Mouse (Mus musculus): ENCODE results near the gene Tsacc. TPM values are rescaled to one million over a fixed set of nuclear protein-coding genes. Genes with fewer than 3 reads are reported as not detected.

The Tsacc gene
- polyA plus RNA-seq, 1 experiment from 2014 or later = 9.1 TPM

DNA sequence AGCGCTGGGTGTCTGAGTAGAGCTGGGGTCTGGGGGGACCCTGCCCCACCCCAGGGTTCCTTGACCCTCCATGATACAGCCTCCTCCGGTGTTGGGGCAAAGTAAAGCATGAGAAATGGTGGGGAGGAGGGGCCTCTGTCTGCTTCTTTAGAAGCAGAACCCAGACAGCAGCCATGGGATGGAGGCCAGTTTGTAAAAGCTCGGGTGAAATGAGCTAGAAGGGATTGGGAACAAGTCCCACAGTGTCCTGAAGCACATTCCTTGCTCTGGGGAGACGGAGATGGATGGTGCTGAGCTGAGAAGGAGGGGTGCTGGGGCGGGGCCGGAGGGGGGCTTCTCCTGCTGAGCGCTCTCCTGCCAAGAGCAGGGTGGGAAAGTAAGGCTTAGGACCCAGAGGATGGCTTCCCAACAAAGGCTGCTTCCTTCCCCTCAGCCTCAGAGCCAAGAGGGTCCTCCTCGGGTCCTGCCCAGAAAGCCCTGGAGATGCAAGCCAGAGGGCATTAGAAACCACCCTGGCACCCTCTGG, 57.9 kb downstream of the Tsacc start:
- DNase-seq (ENCODE audit: low spot score) = no peak
- no peak for ATAC-seq (ENCODE audit: low FRiP score, low TSS enrichment)
- no peak overlapping the region for H3K9ac ChIP-seq (ENCODE audit: low read length)
- no peak overlapping the region for H3K27ac ChIP-seq (replicated peaks)
- no peak for TF ChIP-seq EP300 (optimal IDR thresholded peaks at IDR 0.05)
- TF ChIP-seq CTCF (IDR thresholded peaks at IDR 0.05; ENCODE audit: low read depth) = no peak
- peaks cover 9% of the 10 kb centered on the region; the same call in 1 of the 2 replicates for H3K27me3 ChIP-seq (ENCODE audit: control insufficient read depth, insufficient read depth, low read length)
- WGBS = 33% methylated on average over 8 of the region's 8 CpGs
- no peak overlapping the region for H3K4me2 ChIP-seq (replicated peaks; ENCODE audit: low read depth)
- H3K9me3 ChIP-seq (ENCODE audit: control insufficient read depth, low read length) = no peaks in the 10 kb centered on the region
- no peak overlapping the region for H3K4me3 ChIP-seq (ENCODE audit: low read depth, low read length)
- H3K36me3 ChIP-seq (ENCODE audit: control insufficient read depth, insufficient read depth, low read length) = no peaks in the 10 kb centered on the region
- no peaks in the 10 kb centered on the region for H3K4me1 ChIP-seq (replicated peaks; ENCODE audit: control insufficient read depth, insufficient read depth)

- ATAC-seq (ENCODE audit: low FRiP score, low TSS enrichment) (peak; percentile 40; the same call in 1 of the 2 replicates), DNase-seq (ENCODE audit: low spot score) (peak; percentile 63)
- H3K27ac ChIP-seq (replicated peaks) = no peak overlapping the region
- H3K9me3 ChIP-seq (ENCODE audit: control insufficient read depth, low read length) = no peaks in the 10 kb centered on the region
- H3K4me3 ChIP-seq (ENCODE audit: low read depth, low read length) = no peak overlapping the region
- H3K4me1 ChIP-seq (replicated peaks; ENCODE audit: control insufficient read depth, insufficient read depth) = no peaks in the 10 kb centered on the region
- H3K9ac ChIP-seq (ENCODE audit: low read length) = no peak overlapping the region
- H3K36me3 ChIP-seq (ENCODE audit: control insufficient read depth, insufficient read depth, low read length) = no peaks in the 10 kb centered on the region
- 14% methylated on average over 10 of the region's 10 CpGs for WGBS
- TF ChIP-seq EP300 (optimal IDR thresholded peaks at IDR 0.05) = no peak
- peak; percentile 62 for TF ChIP-seq CTCF (IDR thresholded peaks at IDR 0.05; ENCODE audit: low read depth)
- H3K27me3 ChIP-seq (ENCODE audit: control insufficient read depth, insufficient read depth, low read length) = peaks cover 6% of the 10 kb centered on the region; the same call in 1 of the 2 replicates
- H3K4me2 ChIP-seq (replicated peaks; ENCODE audit: low read depth) = no peak overlapping the region
Measured at GRCm38 (mm10) chr3:88237556-88238194, 59.1 kb downstream of the Tsacc start.

GRCm38 (mm10) chr3:88237161-88237555, 59.6 kb downstream of the Tsacc start:
- no peak overlapping the region for H3K4me3 ChIP-seq (ENCODE audit: low read depth, low read length)
- H3K27me3 ChIP-seq (ENCODE audit: control insufficient read depth, insufficient read depth, low read length) = peaks cover 6% of the 10 kb centered on the region; the same call in 1 of the 2 replicates
- no peak overlapping the region for H3K27ac ChIP-seq (replicated peaks)
- no peak for TF ChIP-seq EP300 (optimal IDR thresholded peaks at IDR 0.05)
- ATAC-seq (ENCODE audit: low FRiP score, low TSS enrichment) (no peak), DNase-seq (ENCODE audit: low spot score) (no peak)
- 46% methylated on average over 6 of the region's 6 CpGs for WGBS
- H3K36me3 ChIP-seq (ENCODE audit: control insufficient read depth, insufficient read depth, low read length) = no peaks in the 10 kb centered on the region
- no peaks in the 10 kb centered on the region for H3K9me3 ChIP-seq (ENCODE audit: control insufficient read depth, low read length)
- H3K9ac ChIP-seq (ENCODE audit: low read length) = no peak overlapping the region
- no peak overlapping the region for H3K4me2 ChIP-seq (replicated peaks; ENCODE audit: low read depth)
- no peaks in the 10 kb centered on the region for H3K4me1 ChIP-seq (replicated peaks; ENCODE audit: control insufficient read depth, insufficient read depth)

DNA sequence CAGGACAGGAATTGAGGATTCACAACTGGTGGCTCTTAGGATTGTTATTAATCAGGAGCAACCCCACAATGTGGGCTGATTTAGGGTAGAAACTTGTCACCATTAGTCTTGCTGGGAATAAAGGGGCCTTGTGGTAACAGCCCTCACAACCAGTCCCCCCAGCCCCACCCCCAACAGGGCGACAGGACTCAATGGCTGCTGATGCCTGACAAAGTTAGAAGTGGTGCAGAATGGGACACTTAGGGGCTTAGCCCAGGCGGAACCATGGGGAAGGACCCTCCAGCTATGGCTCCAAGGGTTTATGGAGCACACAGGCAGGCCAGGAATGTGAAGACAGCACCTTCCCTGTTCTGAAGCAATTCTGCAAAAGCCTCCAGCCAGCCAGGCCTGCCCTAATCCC, 61.2 kb downstream of the Tsacc start:
- no peak for ATAC-seq (ENCODE audit: low FRiP score, low TSS enrichment)
- Histone ChIP-seq H3K4me2 (replicated peaks; ENCODE audit: low read depth) (no peak overlapping the region), H3K4me3 (ENCODE audit: low read depth, low read length) (no peak overlapping the region), H3K4me1 (replicated peaks; ENCODE audit: control insufficient read depth, insufficient read depth) (no peaks in the 10 kb centered on the region), H3K9ac (ENCODE audit: low read length) (no peak overlapping the region), H3K27ac (replicated peaks) (no peak overlapping the region), H3K27me3 (ENCODE audit: control insufficient read depth, insufficient read depth, low read length) (peaks cover 6% of the 10 kb centered on the region; the same call in 1 of the 2 replicates), H3K9me3 (ENCODE audit: control insufficient read depth, low read length) (no peaks in the 10 kb centered on the region), H3K36me3 (ENCODE audit: control insufficient read depth, insufficient read depth, low read length) (no peaks in the 10 kb centered on the region)
- TF ChIP-seq CTCF (IDR thresholded peaks at IDR 0.05; ENCODE audit: low read depth) (no peak), EP300 (optimal IDR thresholded peaks at IDR 0.05) (no peak)
- no peak for DNase-seq (ENCODE audit: low spot score)
- WGBS = 71% methylated on average over 2 of the region's 2 CpGs

GRCm38 (mm10) chr3:88235216-88235615, 61.6 kb downstream of the Tsacc start:
- TF ChIP-seq EP300 (optimal IDR thresholded peaks at IDR 0.05) (no peak), CTCF (IDR thresholded peaks at IDR 0.05; ENCODE audit: low read depth) (peak; percentile 67)
- ATAC-seq (ENCODE audit: low FRiP score, low TSS enrichment) (no peak), DNase-seq (ENCODE audit: low spot score) (peak; percentile 49)
- H3K4me1 ChIP-seq (replicated peaks; ENCODE audit: control insufficient read depth, insufficient read depth) = no peaks in the 10 kb centered on the region
- WGBS = 12% methylated on average over 3 of the region's 3 CpGs
- H3K27ac ChIP-seq (replicated peaks) = no peak overlapping the region
- H3K4me2 ChIP-seq (replicated peaks; ENCODE audit: low read depth) = no peak overlapping the region
- no peak overlapping the region for H3K9ac ChIP-seq (ENCODE audit: low read length)
- no peaks in the 10 kb centered on the region for H3K36me3 ChIP-seq (ENCODE audit: control insufficient read depth, insufficient read depth, low read length)
- H3K27me3 ChIP-seq (ENCODE audit: control insufficient read depth, insufficient read depth, low read length) = peaks cover 2% of the 10 kb centered on the region; the same call in 1 of the 2 replicates
- no peak overlapping the region for H3K4me3 ChIP-seq (ENCODE audit: low read depth, low read length)
- H3K9me3 ChIP-seq (ENCODE audit: control insufficient read depth, low read length) = no peaks in the 10 kb centered on the region

DNA sequence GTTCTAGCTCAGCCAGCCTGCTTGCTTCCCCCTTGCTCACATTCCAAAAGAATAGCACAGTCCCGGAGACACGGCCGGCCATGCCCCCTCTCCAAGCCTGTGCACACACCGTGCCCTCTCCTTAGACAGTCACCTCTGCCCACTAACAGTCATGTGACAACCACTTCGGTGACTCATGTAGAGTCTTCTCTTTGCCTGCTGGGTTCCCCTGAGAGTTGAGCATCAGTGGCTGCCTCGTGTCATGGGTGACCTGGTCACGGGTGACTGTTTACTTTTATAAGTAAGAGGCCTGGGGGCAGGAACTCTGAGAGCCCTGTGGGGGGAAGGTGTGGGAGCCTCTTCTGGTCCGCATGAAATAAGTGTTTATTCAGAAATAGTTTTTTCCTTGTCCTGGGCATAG, 62.8 kb downstream of the Tsacc start:
- TF ChIP-seq EP300 (optimal IDR thresholded peaks at IDR 0.05) = no peak
- no peak for TF ChIP-seq CTCF (IDR thresholded peaks at IDR 0.05; ENCODE audit: low read depth)
- Histone ChIP-seq H3K36me3 (ENCODE audit: control insufficient read depth, insufficient read depth, low read length) (no peaks in the 10 kb centered on the region), H3K4me2 (replicated peaks; ENCODE audit: low read depth) (no peak overlapping the region), H3K4me3 (ENCODE audit: low read depth, low read length) (no peak overlapping the region), H3K27me3 (ENCODE audit: control insufficient read depth, insufficient read depth, low read length) (no peaks in the 10 kb centered on the region; the same call in 1 of the 2 replicates), H3K9ac (ENCODE audit: low read length) (no peak overlapping the region), H3K27ac (replicated peaks) (no peak overlapping the region), H3K9me3 (ENCODE audit: control insufficient read depth, low read length) (no peaks in the 10 kb centered on the region), H3K4me1 (replicated peaks; ENCODE audit: control insufficient read depth, insufficient read depth) (no peaks in the 10 kb centered on the region)
- WGBS = 54% methylated on average over 8 of the region's 8 CpGs
- DNase-seq (ENCODE audit: low spot score) = no peak
- ATAC-seq (ENCODE audit: low FRiP score, low TSS enrichment) = no peak

Data from stomach, postnatal 0 days (tissue).